Mouse (Mus musculus): ENCODE results near the gene Gm5475.
A peak's percentile ranks its signal among the peaks of the same experiment; 100 is the strongest.

Gm5475 gene

DNA sequence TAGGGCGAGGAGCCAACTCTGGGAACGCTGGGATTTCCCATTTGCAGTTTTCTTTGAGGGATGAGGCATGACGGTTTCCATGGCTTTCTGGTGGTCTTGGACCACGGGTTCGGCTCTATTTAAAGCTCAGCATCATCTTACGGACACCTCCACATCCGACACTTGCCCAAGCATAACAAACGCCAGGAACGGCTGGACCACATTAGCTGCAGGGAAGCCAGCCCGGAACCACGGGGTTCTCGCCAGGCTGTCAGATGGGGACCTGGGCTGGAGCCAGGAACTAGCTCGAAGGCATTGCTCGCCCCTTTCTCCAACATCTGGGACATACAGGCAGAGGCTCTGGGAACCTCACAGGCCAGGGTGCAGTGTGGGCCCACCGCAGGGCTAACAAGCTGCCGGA is 29.3 kb downstream of the Gm5475 start:
- DNase-seq = peak; percentile 62

DNA sequence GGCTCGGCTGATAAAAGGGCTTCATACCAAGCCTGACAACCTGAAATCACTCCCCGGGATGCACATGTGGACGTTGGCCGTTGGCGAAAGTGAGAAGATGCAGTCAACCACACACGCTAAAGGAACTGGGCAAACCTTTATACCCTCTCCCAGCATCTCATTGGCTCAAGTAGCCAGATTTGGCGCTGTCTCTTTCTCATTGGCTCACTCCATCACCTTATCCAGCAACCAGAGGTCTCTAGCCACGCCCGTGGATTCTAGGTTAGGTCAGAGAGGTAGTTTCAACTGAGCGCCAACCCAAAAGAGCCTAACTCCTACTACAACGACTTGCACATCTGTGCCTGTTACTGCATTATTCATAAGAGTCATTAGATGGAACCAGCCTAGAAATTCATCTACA is 30.5 kb downstream of the Gm5475 start:
- DNase-seq = no peak

DNA sequence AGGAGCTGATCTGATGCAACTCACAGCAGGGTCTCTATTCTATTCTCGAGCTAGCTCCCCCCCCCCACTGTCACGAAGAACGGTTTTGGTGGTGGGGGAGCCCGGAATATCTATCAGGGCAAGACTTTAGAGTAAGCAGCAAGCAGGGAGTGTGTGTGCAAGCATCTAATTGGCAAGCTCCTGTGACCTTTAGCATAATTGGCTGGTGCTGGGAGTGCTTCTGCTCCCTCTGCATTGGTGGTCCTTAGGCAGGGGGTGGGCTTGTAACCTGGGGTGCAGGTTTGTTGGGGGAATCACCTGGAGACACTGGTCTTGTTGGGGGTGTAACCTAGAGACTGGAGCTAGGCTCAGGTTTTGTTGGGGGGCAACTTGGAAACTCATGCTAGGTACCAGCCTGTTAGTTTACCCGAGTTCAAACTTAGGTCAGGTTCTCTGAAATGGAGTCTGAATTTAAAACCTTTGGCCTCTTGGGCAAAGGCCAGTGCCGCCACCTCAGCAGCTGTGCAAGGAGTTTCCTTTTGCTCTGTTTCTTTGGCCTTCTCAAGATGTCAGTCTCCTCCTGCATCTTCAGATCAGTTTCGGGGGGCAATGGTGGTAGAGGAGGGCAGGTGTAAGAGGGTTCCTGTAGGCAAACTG is 34.5 kb downstream of the Gm5475 start:
- DNase-seq = no peak

DNA sequence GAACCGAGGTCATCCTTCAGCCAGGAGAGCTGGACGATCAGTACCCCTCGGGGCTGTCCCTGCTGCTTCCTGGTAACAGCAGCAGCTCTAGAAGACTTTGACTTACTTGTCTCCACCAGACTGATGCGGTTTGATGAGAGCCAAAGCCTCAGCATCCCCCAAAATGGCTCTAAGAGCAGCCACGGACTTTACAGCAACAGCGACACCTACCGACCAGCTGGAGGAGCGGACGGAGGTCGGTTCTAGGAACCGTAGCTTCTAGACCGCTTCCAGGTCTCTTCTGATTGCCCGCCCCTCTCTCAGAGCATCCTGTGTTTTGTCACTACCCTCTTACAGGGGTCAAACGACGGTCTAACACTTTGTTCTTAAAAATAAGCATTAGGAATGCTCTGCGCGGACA is 35.4 kb downstream of the Gm5475 start:
- peak; percentile 82 for DNase-seq

DNA sequence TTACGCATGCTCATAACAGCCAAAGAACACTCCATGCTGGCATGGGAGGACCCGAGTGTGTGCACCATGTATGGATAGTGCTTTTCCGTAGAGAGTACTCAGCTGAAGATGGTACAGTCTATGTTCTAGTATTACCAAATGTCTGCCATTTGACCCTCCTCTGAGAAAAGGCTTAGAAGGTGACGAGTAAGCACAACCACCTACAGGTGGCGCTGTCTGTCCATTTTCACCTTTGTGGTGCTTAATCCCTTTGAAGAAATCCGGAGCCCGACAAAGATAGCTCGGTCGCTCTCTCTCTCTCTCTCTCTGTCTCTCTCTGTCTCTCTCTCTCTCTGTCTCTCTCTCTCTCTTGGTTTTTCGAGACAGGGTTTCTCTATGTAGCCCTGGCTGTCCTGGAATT is 36.1 kb downstream of the Gm5475 start:
- DNase-seq = peak; percentile 71

DNA sequence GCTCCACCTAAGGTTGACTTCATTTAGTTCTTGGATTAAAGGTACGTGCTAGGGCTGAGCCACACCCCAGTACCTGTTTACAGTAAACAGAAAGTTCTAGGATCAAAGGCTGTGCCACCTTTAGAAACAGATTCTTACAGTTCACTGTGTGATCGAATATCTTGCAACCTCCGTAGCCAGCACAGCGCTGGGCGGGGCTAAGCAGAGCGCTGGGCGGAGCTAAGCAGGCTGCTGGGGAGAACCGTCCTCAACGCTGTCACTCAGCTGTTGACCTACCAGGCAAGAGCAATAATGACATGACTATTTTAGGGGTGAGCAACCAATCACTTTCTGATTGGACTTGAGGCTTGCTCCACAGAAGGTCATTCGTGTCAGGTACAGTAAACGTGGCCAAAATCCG is 39.0 kb downstream of the Gm5475 start:
- no peak for DNase-seq

DNA sequence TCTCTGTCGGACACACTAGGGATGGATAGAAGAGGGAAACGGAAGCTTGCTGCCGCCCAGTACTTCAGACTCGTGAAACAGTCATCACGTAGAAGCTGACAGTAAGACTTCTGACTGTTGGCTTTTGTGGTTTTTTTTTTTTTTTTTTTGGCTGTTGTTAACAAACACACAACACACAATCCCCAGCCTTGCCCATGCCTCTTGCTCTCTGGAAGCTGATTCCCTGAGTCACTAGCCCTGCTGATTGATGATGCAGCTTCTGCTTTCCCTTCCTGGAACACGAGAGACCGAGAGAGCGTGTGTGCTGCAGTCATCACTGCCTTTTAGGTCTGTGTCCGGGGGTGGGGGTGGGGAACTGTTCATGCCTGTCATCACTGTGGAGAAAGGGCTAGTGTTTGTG is 39.7 kb downstream of the Gm5475 start:
- no peak for DNase-seq

DNA sequence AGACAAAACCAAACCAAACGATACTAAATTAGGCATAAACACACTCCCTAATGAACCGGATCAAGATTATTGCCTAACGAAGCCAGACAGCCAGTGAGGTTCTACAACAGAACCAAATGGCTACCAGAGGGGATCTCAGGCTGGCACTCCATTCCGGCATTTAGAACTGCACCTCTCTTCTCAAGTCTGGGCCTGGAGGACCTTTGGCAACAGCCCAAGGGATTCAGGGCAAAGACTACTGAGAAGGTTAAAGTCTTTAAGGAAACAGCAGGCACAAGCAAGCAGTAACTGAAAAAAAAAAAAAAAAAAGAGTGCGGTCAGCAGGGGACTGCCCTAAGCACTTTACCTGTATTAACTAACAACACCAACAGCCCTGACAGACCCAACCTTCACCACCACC is 40.1 kb downstream of the Gm5475 start:
- DNase-seq = no peak

DNA sequence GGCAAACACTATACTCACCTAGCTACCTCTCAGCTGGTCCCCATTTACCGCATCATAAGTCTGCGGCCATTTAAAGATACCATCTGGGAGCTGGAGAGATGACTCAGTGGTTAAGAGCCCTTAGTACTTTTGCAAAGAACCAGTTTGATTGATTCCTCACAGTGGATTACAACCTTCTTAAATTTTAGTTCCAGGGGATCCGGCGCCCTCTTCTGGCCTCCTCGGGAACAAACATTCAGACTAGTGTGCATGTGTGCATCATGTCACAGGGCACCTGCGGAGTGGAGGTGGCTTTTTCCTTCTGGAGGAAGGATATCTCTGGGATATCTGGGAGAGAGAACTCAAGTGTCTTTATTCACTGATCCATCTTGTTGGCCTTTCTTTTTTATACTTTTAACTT is 41.8 kb downstream of the Gm5475 start:
- DNase-seq = peak; percentile 78

DNA sequence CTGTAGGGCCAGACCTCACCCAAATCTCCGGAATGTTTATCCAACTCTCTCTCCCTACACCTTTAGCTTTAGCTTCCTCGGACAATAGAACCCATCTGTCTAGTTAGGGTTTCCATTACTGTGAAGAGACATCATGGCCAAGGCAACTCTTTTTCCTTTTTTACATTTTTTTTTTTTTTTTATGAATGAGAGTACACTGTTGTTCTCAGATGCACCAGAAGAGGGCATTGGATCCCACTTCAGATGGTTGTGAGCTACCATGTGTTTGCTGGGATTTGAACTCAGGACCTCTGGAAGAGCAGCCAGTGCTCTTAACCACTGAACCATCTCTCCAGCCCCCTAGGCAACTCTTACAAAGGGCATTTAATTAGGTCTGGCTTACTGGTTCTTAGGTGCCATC is 43.5 kb downstream of the Gm5475 start:
- DNase-seq = no peak

DNA sequence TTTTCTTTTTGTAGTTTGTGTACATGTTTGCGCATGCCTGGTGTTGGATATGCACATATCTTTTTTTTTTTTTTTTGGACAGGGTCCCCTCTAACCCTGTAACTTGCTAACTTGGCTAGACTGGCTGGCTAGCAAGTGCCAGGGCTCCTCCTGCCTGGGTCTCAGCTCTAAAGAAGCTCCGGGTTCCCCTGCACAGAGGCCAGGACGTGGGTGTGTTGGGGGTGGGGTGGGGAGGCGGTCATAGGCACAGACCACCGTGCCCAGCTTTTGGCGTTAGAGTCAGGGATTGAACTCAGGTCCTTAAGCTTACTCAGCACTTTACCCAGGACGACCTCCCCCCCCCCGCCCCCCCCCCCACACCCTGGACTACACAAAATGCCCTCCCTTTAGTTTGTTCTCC is 45.8 kb downstream of the Gm5475 start:
- DNase-seq = no peak

DNA sequence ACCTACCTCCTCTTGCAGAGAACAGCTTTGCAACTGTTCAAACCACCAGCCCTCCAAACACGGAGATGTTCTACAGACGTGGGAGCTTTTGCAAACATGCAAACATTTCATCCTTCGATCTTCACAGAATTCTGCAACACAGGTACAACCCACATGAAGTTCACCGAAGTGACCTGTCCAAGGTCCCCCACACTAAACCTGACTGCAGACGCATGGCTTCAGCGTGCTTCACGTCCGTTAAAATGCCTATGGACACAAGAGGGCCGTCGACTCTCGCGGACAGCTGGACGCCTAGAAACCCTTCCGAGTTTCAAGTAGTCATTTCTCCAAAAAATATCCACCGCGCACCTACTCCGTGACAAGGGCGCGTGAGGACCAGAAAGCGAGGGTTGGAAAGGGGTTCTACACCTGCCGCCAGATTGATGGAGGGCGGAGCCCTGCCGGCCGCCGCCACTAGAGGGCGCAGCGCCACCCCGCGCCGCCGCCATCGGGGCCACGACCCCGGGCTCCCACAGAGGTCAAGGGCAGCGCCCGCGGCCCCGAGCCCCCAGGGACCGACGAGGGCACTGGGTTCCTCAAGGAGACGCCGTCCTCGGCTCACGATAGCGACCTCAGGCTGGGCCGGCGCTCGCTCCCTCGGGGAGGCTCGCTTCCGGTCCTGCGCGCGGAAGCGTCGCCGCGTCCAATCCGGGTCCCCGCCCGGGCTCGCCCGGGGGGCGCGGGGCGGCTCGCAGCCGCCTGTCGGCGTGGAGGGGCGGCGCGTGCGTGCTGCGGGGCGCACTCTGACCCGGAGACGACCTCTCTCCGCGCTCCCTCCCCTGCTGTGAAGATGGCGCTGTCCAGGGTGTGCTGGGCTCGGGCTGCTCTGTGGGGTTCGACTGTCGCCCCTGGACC is 46.6 kb downstream of the Gm5475 start, which contains the start of gene Letmd1:
TSS of gene Letmd1 (plus strand) at position 729 of the 894 bp plus-strand sequence.
- peak; percentile 92 for DNase-seq

DNA sequence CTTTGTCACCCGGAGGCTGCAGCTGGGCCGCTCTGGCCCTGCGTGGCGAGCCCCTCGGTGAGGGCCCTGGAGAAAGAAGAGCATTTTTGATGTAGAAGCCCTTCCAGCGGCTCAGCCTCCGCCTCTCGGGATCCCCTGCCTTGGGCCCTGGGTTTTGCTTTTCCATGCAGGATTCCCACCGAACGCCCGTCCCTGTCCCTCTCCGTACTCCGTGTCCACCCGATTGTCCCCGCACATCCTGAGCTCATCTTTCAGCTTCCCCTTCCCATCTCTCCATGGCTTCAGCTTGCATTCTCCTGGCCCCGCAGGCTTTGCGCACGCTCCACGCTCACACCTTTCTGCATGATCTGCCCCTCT is 47.2 kb downstream of the Gm5475 start:
- DNase-seq = no peak

DNA sequence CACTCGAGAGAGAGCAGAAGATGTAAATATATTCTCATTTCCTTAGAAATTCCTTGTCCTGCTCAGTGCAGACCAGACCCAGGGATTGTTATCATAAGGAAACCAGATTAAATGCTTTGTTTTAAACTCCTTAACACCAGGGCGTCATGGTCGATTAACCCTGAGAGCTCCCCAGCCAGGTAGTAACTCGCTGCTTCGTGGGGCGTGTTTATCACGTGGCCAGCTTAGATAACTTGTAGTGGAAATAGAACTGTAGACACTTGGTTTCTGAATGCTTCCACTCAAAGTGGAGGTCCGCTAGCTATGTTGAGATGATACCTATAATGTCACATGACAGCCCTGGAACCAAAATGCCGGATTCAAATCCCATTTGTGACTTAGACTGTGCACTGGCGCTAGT is 48.1 kb downstream of the Gm5475 start:
- DNase-seq = no peak

DNA sequence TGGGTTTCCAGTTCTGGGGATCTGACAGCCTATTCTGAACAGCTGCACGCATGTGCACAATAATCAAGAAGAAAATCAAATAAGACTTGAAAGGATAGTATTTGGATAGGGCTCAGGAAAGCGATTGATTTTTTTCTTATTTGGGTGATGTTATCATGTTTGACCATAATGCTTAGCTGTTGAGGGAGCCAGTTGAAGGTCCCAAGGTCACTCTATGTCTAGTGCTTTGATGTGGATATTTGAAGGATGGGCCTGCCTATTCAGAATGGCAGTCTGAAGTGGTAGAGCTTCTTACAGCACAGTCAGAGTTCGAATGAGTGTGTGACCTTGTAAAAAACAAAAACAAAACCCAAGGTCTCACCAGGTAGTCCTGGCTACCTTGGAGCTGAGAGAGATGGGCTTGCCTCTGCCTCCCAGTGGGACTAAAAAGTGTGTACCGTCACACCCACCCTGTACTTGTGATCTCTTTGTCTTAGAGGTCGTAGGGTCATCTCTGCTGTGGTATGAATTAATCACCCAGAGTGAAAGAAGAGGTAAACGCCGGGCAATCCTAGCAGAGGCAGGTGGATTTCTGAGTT is 52.1 kb downstream of the Gm5475 start:
- DNase-seq = no peak

All from right cerebral cortex, postnatal 14 days (tissue).